Mouse (Mus musculus) ES-E14 (cell line): ENCODE measurements around the gene Plekhm1.

Experiments used
- CHD2 ChIP-seq: IDR thresholded peaks from 2 replicates; pipeline ENCODE4 v1.6.1; 2014; ENCODE audit warnings: mild to moderate bottlenecking, low read depth, low read length, inconsistent platforms
- HCFC1 ChIP-seq: IDR thresholded peaks from 2 replicates; pipeline ENCODE4 v1.6.1; 2012; ENCODE audit warnings: low read length, inconsistent platforms, borderline replicate concordance; ENCODE audit not compliant: insufficient read depth
- MAFK ChIP-seq: IDR thresholded peaks from 2 replicates; pipeline ENCODE4 v1.6.1; 2014; ENCODE audit warnings: mild to moderate bottlenecking, low read depth, low read length, inconsistent platforms; ENCODE audit not compliant: insufficient read depth
- ZC3H11A ChIP-seq: IDR thresholded peaks from 2 replicates; pipeline ENCODE4 v1.6.1; 2012; ENCODE audit warnings: low read depth, mild to moderate bottlenecking, inconsistent platforms, low read length, borderline replicate concordance
- ZNF384 ChIP-seq: IDR thresholded peaks from 2 replicates; pipeline ENCODE4 v1.6.1; 2012; ENCODE audit warnings: low read depth, low read length, inconsistent platforms

GRCm38 (mm10) chr11:103361396-103362053 is 51.0 kb downstream of the Plekhm1 start:
- TF ChIP-seq CHD2 (no peak), MAFK (no peak), ZC3H11A (no peak), HCFC1 (no peak), ZNF384 (no peak)
